Mouse (Mus musculus) MEL (cell line): Measurements from ENCODE around the gene Traf3ip2. TPM values are rescaled to one million over a fixed set of nuclear protein-coding genes. Genes with fewer than 3 reads are reported as not detected.

Experiments
- DNase-seq: peaks from one replicate; pipeline ENCODE4 v3.0.0; 2011; ENCODE audit warnings: low read depth, low spot score
- H3K27ac ChIP-seq: 2 replicates; pipeline ENCODE4 v1.5.1; 2012; ENCODE audit warnings: low read depth, mild to moderate bottlenecking, control low read depth, low read length, moderate library complexity; ENCODE audit not compliant: control insufficient read depth
- H3K27me3 ChIP-seq, 2 experiments: fragments of 150-350 bp in 1 of 2; sonication (generic) in 1 of 2; 2 replicates each; pipeline ENCODE4 v1.6.1; 2012; ENCODE audit warnings: low read length in 2 of 2, mild to moderate bottlenecking in 2 of 2, improper control_type of control experiment in 1 of 2, moderate library complexity in 1 of 2; ENCODE audit not compliant: insufficient read depth in 2 of 2, control insufficient read depth in 1 of 2
- H3K36me3 ChIP-seq, 2 experiments: 2 replicates each; pipeline ENCODE4 v1.6.1; 2012 to 2014; ENCODE audit warnings: low read length in 2 of 2, improper control_type of control experiment in 1 of 2, inconsistent platforms in 1 of 2, mild to moderate bottlenecking in 1 of 2; ENCODE audit not compliant: insufficient read depth in 2 of 2, control insufficient read depth in 1 of 2
- H3K4me1 ChIP-seq, 2 experiments: fragments of 150-350 bp in 1 of 2; sonication (generic) in 1 of 2; 2 replicates each; pipeline ENCODE4 v1.6.1; 2012; ENCODE audit warnings: low read length in 2 of 2, improper control_type of control experiment in 1 of 2, mild to moderate bottlenecking in 1 of 2; ENCODE audit not compliant: insufficient read depth in 2 of 2, control insufficient read depth in 1 of 2
- H3K4me3 ChIP-seq, 2 experiments: fragments of 150-350 bp in 1 of 2; sonication (generic) in 1 of 2; 2 replicates each; pipeline ENCODE4 v1.5.1; 2012; ENCODE audit warnings: low read depth in 2 of 2, low read length in 2 of 2, mild to moderate bottlenecking in 2 of 2, moderate library complexity in 2 of 2, control low read depth in 1 of 2, improper control_type of control experiment in 1 of 2; ENCODE audit not compliant: control insufficient read depth in 1 of 2, insufficient read depth in 1 of 2
- H3K79me2 ChIP-seq: 2 replicates; pipeline ENCODE4 v1.6.1; 2012; ENCODE audit warnings: mild to moderate bottlenecking, low read length, moderate library complexity; ENCODE audit not compliant: control insufficient read depth, poor library complexity, insufficient read depth
- H3K9ac ChIP-seq: 2 replicates; pipeline ENCODE4 v1.6.1; 2012; ENCODE audit warnings: low read depth, mild to moderate bottlenecking, control low read depth, low read length, moderate library complexity; ENCODE audit not compliant: control insufficient read depth, poor library complexity, severe bottlenecking
- H3K9me3 ChIP-seq: fragments of 150-350 bp; sonication (generic); replicated peaks from 2 replicates; pipeline ENCODE4 v1.6.1; 2012; ENCODE audit warnings: mild to moderate bottlenecking, low read length, improper control_type of control experiment, moderate library complexity; ENCODE audit not compliant: insufficient read depth
- BHLHE40 ChIP-seq: IDR thresholded peaks from 2 replicates; pipeline ENCODE4 v1.6.1; 2012; ENCODE audit warnings: low read depth, mild to moderate bottlenecking, inconsistent platforms, low read length, improper control_type of control experiment, borderline replicate concordance
- CHD1 ChIP-seq: IDR thresholded peaks from 2 replicates; pipeline ENCODE4 v1.6.1; 2012; ENCODE audit warnings: low read depth, mild to moderate bottlenecking, inconsistent platforms, low read length, improper control_type of control experiment
- ELF1 ChIP-seq: IDR thresholded peaks from 2 replicates; pipeline ENCODE4 v1.6.1; 2014; ENCODE audit warnings: low read depth, mild to moderate bottlenecking, inconsistent platforms, low read length, improper control_type of control experiment, moderate library complexity
- ETS1 ChIP-seq: IDR thresholded peaks from 2 replicates; pipeline ENCODE4 v1.6.1; 2012; ENCODE audit warnings: low read depth, mild to moderate bottlenecking, inconsistent platforms, low read length, improper control_type of control experiment, moderate library complexity
- JUND ChIP-seq: IDR thresholded peaks from 2 replicates; pipeline ENCODE4 v1.6.1; 2011; ENCODE audit warnings: low read depth, mild to moderate bottlenecking, improper control_type of control experiment, low read length
- MAFK ChIP-seq: IDR thresholded peaks from 2 replicates; pipeline ENCODE4 v1.6.1; 2011; ENCODE audit warnings: low read depth, mild to moderate bottlenecking, low read length, improper control_type of control experiment, borderline replicate concordance
- MAX ChIP-seq: IDR thresholded peaks from 2 replicates; pipeline ENCODE4 v1.6.1; 2011; ENCODE audit warnings: low read length, improper control_type of control experiment
- MAZ ChIP-seq: IDR thresholded peaks from 2 replicates; pipeline ENCODE4 v1.6.1; 2012; ENCODE audit warnings: low read depth, mild to moderate bottlenecking, inconsistent platforms, low read length, improper control_type of control experiment
- MXI1 ChIP-seq: IDR thresholded peaks from 2 replicates; pipeline ENCODE4 v1.6.1; 2011; ENCODE audit warnings: mild to moderate bottlenecking, low read depth, low read length, improper control_type of control experiment
- NELFE ChIP-seq: IDR thresholded peaks from 2 replicates; pipeline ENCODE4 v1.6.1; 2011; ENCODE audit warnings: low read depth, low read length, improper control_type of control experiment
- POLR2A ChIP-seq, 2 experiments: IDR thresholded peaks; 2 replicates each; pipeline ENCODE4 v1.6.1; 2011 to 2012; ENCODE audit warnings: low read length in 2 of 2, mild to moderate bottlenecking in 2 of 2, control low read depth in 1 of 2, improper control_type of control experiment in 1 of 2, low read depth in 1 of 2, moderate library complexity in 1 of 2; ENCODE audit not compliant: control insufficient read depth in 1 of 2, insufficient read depth in 1 of 2, poor library complexity in 1 of 2
- POLR2AphosphoS5 ChIP-seq: IDR thresholded peaks from 2 replicates; pipeline ENCODE4 v1.6.1; 2012; ENCODE audit warnings: low read depth, borderline replicate concordance, mild to moderate bottlenecking, inconsistent platforms, low read length, moderate library complexity, mixed read lengths
- SIN3A ChIP-seq: IDR thresholded peaks from 2 replicates; pipeline ENCODE4 v1.6.1; 2012; ENCODE audit warnings: low read length, improper control_type of control experiment, inconsistent platforms
- SMC3 ChIP-seq: IDR thresholded peaks from 2 replicates; pipeline ENCODE4 v1.6.1; 2011; ENCODE audit warnings: low read depth, low read length, improper control_type of control experiment
- TAL1 ChIP-seq: IDR thresholded peaks from 2 replicates; pipeline ENCODE4 v1.6.1; 2012; ENCODE audit warnings: mild to moderate bottlenecking, inconsistent platforms, low read length, moderate library complexity, mixed read lengths
- TBP ChIP-seq: IDR thresholded peaks from 2 replicates; pipeline ENCODE4 v1.8.0; 2011; ENCODE audit warnings: low read depth, low read length, improper control_type of control experiment
- USF1 ChIP-seq: IDR thresholded peaks from 2 replicates; pipeline ENCODE4 v1.6.1; 2014; ENCODE audit warnings: low read depth, mild to moderate bottlenecking, inconsistent platforms, low read length, improper control_type of control experiment, moderate library complexity
- USF2 ChIP-seq, 2 experiments: IDR thresholded peaks; 2 replicates each; pipeline ENCODE4 v1.6.1; 2011 to 2012; ENCODE audit warnings: improper control_type of control experiment in 2 of 2, low read length in 2 of 2, borderline replicate concordance in 1 of 2, inconsistent platforms in 1 of 2, low read depth in 1 of 2, mild to moderate bottlenecking in 1 of 2; ENCODE audit not compliant: insufficient read depth in 1 of 2
- ZC3H11A ChIP-seq: IDR thresholded peaks from 2 replicates; pipeline ENCODE4 v1.6.1; 2012; ENCODE audit warnings: low read depth, mild to moderate bottlenecking, inconsistent platforms, low read length, improper control_type of control experiment
- ZKSCAN1 ChIP-seq: IDR thresholded peaks from 2 replicates; pipeline ENCODE4 v1.6.1; 2012; ENCODE audit warnings: low read depth, mild to moderate bottlenecking, inconsistent platforms, low read length, improper control_type of control experiment, moderate library complexity
- ZMIZ1 ChIP-seq: IDR thresholded peaks from 2 replicates; pipeline ENCODE4 v1.6.1; 2012; ENCODE audit warnings: low read depth, mild to moderate bottlenecking, inconsistent platforms, low read length, improper control_type of control experiment, moderate library complexity
- polyA plus RNA-seq, 2 experiments: library from polyadenylated mRNA; stranded (reverse) in 1 of 2; unstranded in 1 of 2; fragments of >175 nt in 1 of 2; fragments of >200 nt in 1 of 2; gene quantifications; 2 replicates each; pipeline versions ENCODE4 v1.2.1 to v1.2.4; 2012; ENCODE audit warnings: low replicate concordance in 2 of 2, low read depth in 1 of 2; ENCODE audit not compliant: insufficient read length in 2 of 2, insufficient read depth in 1 of 2, missing spikeins in 1 of 2
- total RNA-seq: library from RNA; depleted of rRNA; stranded (reverse); fragments of 300-350 nt; gene quantifications from 2 replicates; pipeline ENCODE4 v1.2.3, GENCODE M21; 2012

Gene Traf3ip2
- total and polyA plus RNA-seq, 3 experiments, result 1.3 to 3.0 TPM; not detected in 1

DNA sequence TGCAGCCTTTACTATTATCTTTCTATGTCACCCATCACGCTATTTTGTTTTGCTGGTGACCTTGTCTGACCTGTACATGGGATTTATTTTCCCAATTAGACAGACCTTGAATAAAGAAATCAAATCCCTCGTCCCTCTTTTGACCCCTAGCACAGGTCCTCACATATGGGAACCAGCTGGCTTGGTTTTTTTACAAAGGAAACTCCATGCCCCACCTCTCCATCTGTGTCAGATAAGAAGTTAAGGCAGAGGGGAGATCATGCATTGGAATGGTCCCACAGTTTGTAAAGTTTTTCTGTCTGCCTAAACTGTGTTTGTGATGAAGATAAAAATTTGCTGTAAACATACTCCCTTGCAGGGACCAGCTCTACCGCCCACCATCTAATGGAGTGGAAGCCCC, 26.1 kb downstream of the Traf3ip2 start:
- H3K27me3 ChIP-seq, result no peaks in the 10 kb centered on the region
- no peaks in the 10 kb centered on the region for H3K4me1 ChIP-seq
- no peak overlapping the region for H3K9ac ChIP-seq
- no peak overlapping the region for H3K27ac ChIP-seq
- TF ChIP-seq MAFK (no peak), TBP (no peak), MXI1 (no peak), ELF1 (no peak), MAX (no peak), SMC3 (no peak), JUND (no peak), NELFE (no peak), ZKSCAN1 (no peak), ETS1 (no peak), USF1 (no peak), USF2 (IDR thresholded peaks at IDR 0.05; ENCODE audit: borderline replicate concordance in 1 of 2, insufficient read depth in 1 of 2, low read depth in 1 of 2, low read length in 2 of 2) (no peak), CHD1 (no peak), SIN3A (no peak)
- DNase-seq, result no peak
- no peak overlapping the region for H3K4me3 ChIP-seq
- no peaks in the 10 kb centered on the region for H3K9me3 ChIP-seq
- no peaks in the 10 kb centered on the region for H3K79me2 ChIP-seq
- no peaks in the 10 kb centered on the region for H3K36me3 ChIP-seq

DNA sequence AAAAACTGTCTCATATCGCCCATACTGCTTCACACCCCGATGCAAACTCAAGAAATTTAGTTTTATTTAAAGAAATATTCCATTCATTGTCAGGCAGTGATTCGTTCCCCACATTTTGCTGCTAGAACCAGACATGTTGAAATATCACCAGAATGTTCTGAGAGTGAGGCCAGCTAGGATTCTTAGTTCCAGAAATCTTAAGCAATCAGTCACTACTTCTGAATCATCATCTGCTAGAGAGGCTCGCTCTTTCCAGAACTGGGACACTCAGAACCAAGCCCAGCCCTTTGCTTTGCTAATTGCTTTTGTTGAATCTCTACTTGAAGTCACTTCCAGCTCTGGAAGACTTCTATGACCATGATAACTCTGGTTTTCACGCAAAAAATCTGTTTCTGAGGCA, 27.0 kb downstream of the Traf3ip2 start:
- TF ChIP-seq MAFK, result no peak
- no peak for TF ChIP-seq TBP
- TF ChIP-seq, all 39 proteins: peak for 0
- Histone ChIP-seq H3K4me1 (no peaks in the 10 kb centered on the region), H3K79me2 (no peaks in the 10 kb centered on the region), H3K36me3 (no peaks in the 10 kb centered on the region), H3K27ac (no peak overlapping the region), H3K9me3 (no peaks in the 10 kb centered on the region), H3K9ac (no peak overlapping the region), H3K4me3 (no peak overlapping the region), H3K27me3 (no peaks in the 10 kb centered on the region)
- DNase-seq, result no peak

DNA sequence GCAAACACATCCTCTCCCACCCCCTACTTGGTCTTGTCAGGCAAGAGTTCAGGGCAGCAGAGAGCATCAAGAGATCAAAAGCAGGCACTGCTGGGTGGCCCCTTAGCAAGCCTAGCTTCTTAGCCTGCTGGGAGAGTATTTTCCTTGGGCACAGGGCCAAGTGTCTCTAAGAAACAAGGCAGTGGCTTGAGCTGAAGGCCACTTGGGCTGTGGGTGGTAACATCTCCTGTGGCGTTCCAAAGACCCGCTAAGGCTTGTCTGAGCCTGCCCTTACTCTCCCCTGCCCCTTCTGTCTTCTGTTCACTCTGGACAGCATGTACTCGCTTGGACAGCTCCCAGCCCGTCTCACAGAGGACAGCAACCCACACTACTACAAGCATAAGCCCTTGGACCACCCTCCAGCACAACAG, 28.1 kb downstream of the Traf3ip2 start:
- Histone ChIP-seq H3K9me3 (no peaks in the 10 kb centered on the region), H3K79me2 (no peaks in the 10 kb centered on the region), H3K36me3 (no peaks in the 10 kb centered on the region), H3K27ac (no peak overlapping the region), H3K9ac (no peak overlapping the region), H3K27me3 (no peaks in the 10 kb centered on the region), H3K4me1 (no peaks in the 10 kb centered on the region), H3K4me3 (no peak overlapping the region)
- no peak for TF ChIP-seq TAL1
- no peak for TF ChIP-seq CHD1
- TF ChIP-seq SIN3A, result no peak
- TF ChIP-seq ZC3H11A, result no peak
- no peak for TF ChIP-seq MAFK
- no peak for TF ChIP-seq BHLHE40
- TF ChIP-seq POLR2A (IDR thresholded peaks at IDR 0.05; ENCODE audit: control insufficient read depth in 1 of 2, insufficient read depth in 1 of 2, low read depth in 1 of 2, low read length in 2 of 2, poor library complexity in 1 of 2), result no peak
- TF ChIP-seq ZMIZ1, result no peak
- no peak for TF ChIP-seq MAZ
- no peak for TF ChIP-seq TBP
- no peak for TF ChIP-seq POLR2AphosphoS5
- no peak for DNase-seq
